Mouse (Mus musculus): ENCODE measurements around the gene Ly6g6c. TPM values are rescaled to one million over a fixed set of nuclear protein-coding genes. Genes with fewer than 3 reads are reported as not detected.

Gene Ly6g6c
- polyA plus RNA-seq, 1 experiment from 2014 or later, result 0.38 TPM

GRCm38 (mm10) chr17:35058911-35059892 is 6.0 kb upstream of the Ly6g6c start, which contains the start of gene Ddah2:
Ddah2 (plus strand) TSS chr17:35059035.
- peak within 1 kb of the TSS; percentile 93 for H3K27ac ChIP-seq (ENCODE audit: low read depth)

GRCm38 (mm10) chr17:35060071-35060470 is 5.1 kb upstream of the Ly6g6c start:
- whole genome bisulfite sequencing, result 24% methylated on average over 14 of the region's 14 CpGs
- Histone ChIP-seq H3K4me1 (ENCODE audit: insufficient read depth) (peaks cover 10% of the 10 kb centered on the region), H3K36me3 (ENCODE audit: insufficient read depth) (peaks cover 65% of the 10 kb centered on the region), H3K27me3 (ENCODE audit: insufficient read depth, low read length) (no peaks in the 10 kb centered on the region), H3K4me3 (ENCODE audit: low read depth, low read length) (peak overlapping the region; percentile 84), H3K9ac (peak overlapping the region; percentile 83), H3K9me3 (ENCODE audit: low read depth, low read length) (no peaks in the 10 kb centered on the region), H3K27ac (ENCODE audit: low read depth) (peak overlapping the region; percentile 93), H3K4me2 (peak overlapping the region; percentile 97)
- DNase-seq (no peak), ATAC-seq (ENCODE audit: insufficient read depth) (no peak)
- TF ChIP-seq CTCF (IDR thresholded peaks at IDR 0.05; ENCODE audit: low read depth), result no peak

More at GRCm38 (mm10) chr17:35058911-35059892, 6.0 kb upstream of the Ly6g6c start, which contains the start of gene Ddah2:
- H3K36me3 ChIP-seq (ENCODE audit: insufficient read depth), result peaks cover 74% of the 10 kb centered on the region
- no peaks in the 10 kb centered on the region for H3K27me3 ChIP-seq (ENCODE audit: insufficient read depth, low read length)
- peaks cover 10% of the 10 kb centered on the region for H3K4me1 ChIP-seq (ENCODE audit: insufficient read depth)
- DNase-seq, result peak; percentile 99
- peak; percentile 75 for TF ChIP-seq CTCF (IDR thresholded peaks at IDR 0.05; ENCODE audit: low read depth)
- ATAC-seq (ENCODE audit: insufficient read depth), result peak; percentile 92
- peak within 1 kb of the TSS; percentile 97 for H3K4me2 ChIP-seq
- WGBS, result under 1% methylated on average over 57 of the region's 57 CpGs
- peak within 1 kb of the TSS; percentile 84 for H3K4me3 ChIP-seq (ENCODE audit: low read depth, low read length)
- H3K9ac ChIP-seq, result peak within 1 kb of the TSS; percentile 83
- H3K9me3 ChIP-seq (ENCODE audit: low read depth, low read length), result no peaks in the 10 kb centered on the region

- H3K4me2 ChIP-seq, result peak overlapping the region; percentile 97
These were observed 4.4 kb upstream of the Ly6g6c start for GRCm38 (mm10) chr17:35060737-35061297.

GRCm38 (mm10) chr17:35061299-35061698 is 3.9 kb upstream of the Ly6g6c start:
- 71% methylated on average over 8 of the region's 8 CpGs for WGBS
- Histone ChIP-seq H3K4me3 (ENCODE audit: low read depth, low read length) (0 out of 2 replicates have a peak overlapping the region, but pooled peaks have one; percentile 84), H3K36me3 (ENCODE audit: insufficient read depth) (peaks cover 53% of the 10 kb centered on the region), H3K27ac (ENCODE audit: low read depth) (no peak overlapping the region), H3K27me3 (ENCODE audit: insufficient read depth, low read length) (peaks cover 8% of the 10 kb centered on the region; the same call in 1 of the 2 replicates), H3K4me2 (no peak overlapping the region; the same call in 1 of the 2 replicates), H3K9ac (no peak overlapping the region), H3K9me3 (ENCODE audit: low read depth, low read length) (no peaks in the 10 kb centered on the region), H3K4me1 (ENCODE audit: insufficient read depth) (peaks cover 10% of the 10 kb centered on the region)
- no peak for TF ChIP-seq CTCF (IDR thresholded peaks at IDR 0.05; ENCODE audit: low read depth)
- ATAC-seq (ENCODE audit: insufficient read depth), result no peak
- no peak for DNase-seq

More at GRCm38 (mm10) chr17:35060737-35061297, 4.4 kb upstream of the Ly6g6c start:
- WGBS, result 60% methylated on average over 22 of the region's 22 CpGs
- 0 out of 2 replicates have a peak, but pooled peaks cover 5% of the 10 kb centered on the region for H3K27me3 ChIP-seq (ENCODE audit: insufficient read depth, low read length)
- peak overlapping the region; percentile 83 for H3K9ac ChIP-seq
- no peak for ATAC-seq (ENCODE audit: insufficient read depth)
- H3K27ac ChIP-seq (ENCODE audit: low read depth), result no peak overlapping the region
- peaks cover 10% of the 10 kb centered on the region for H3K4me1 ChIP-seq (ENCODE audit: insufficient read depth)
- peaks cover 58% of the 10 kb centered on the region for H3K36me3 ChIP-seq (ENCODE audit: insufficient read depth)
- no peak for DNase-seq
- H3K9me3 ChIP-seq (ENCODE audit: low read depth, low read length), result no peaks in the 10 kb centered on the region
- H3K4me3 ChIP-seq (ENCODE audit: low read depth, low read length), result peak overlapping the region; percentile 84
- TF ChIP-seq CTCF (IDR thresholded peaks at IDR 0.05; ENCODE audit: low read depth), result no peak

GRCm38 (mm10) chr17:35063466-35063865 is 1.7 kb upstream of the Ly6g6c start:
- TF ChIP-seq CTCF (IDR thresholded peaks at IDR 0.05; ENCODE audit: low read depth), result no peak
- DNase-seq, result no peak
- 86% methylated on average over 3 of the region's 3 CpGs for WGBS
- no peaks in the 10 kb centered on the region for H3K9me3 ChIP-seq (ENCODE audit: low read depth, low read length)
- peaks cover 33% of the 10 kb centered on the region for H3K36me3 ChIP-seq (ENCODE audit: insufficient read depth)
- no peak overlapping the region for H3K4me3 ChIP-seq (ENCODE audit: low read depth, low read length)
- peaks cover 10% of the 10 kb centered on the region for H3K4me1 ChIP-seq (ENCODE audit: insufficient read depth)
- H3K27me3 ChIP-seq (ENCODE audit: insufficient read depth, low read length), result peaks cover 17% of the 10 kb centered on the region
- no peak overlapping the region for H3K9ac ChIP-seq
- no peak overlapping the region for H3K27ac ChIP-seq (ENCODE audit: low read depth)
- no peak overlapping the region for H3K4me2 ChIP-seq
- ATAC-seq (ENCODE audit: insufficient read depth), result no peak

- no peak for ATAC-seq (ENCODE audit: insufficient read depth)
- Histone ChIP-seq H3K4me2 (peak overlapping the region; percentile 62), H3K36me3 (ENCODE audit: insufficient read depth) (peaks cover 32% of the 10 kb centered on the region), H3K4me3 (ENCODE audit: low read depth, low read length) (peak overlapping the region; percentile 28), H3K9ac (peak overlapping the region; percentile 17; the same call in 1 of the 2 replicates), H3K4me1 (ENCODE audit: insufficient read depth) (peaks cover 10% of the 10 kb centered on the region), H3K27me3 (ENCODE audit: insufficient read depth, low read length) (peaks cover 17% of the 10 kb centered on the region), H3K27ac (ENCODE audit: low read depth) (peak overlapping the region; percentile 88), H3K9me3 (ENCODE audit: low read depth, low read length) (no peaks in the 10 kb centered on the region)
- no peak for TF ChIP-seq CTCF (IDR thresholded peaks at IDR 0.05; ENCODE audit: low read depth)
- WGBS, result 21% methylated on average over 10 of the region's 10 CpGs
- no peak for DNase-seq
These were observed 760 bp upstream of the Ly6g6c start for GRCm38 (mm10) chr17:35064378-35064877.

Measured in lung, embryonic 14.5 days (tissue).